Mouse (Mus musculus): ENCODE data around the gene Jam3. TPM values are rescaled to one million over a fixed set of nuclear protein-coding genes. Genes with fewer than 3 reads are reported as not detected.

The Jam3 gene
- polyA plus RNA-seq, 1 experiment from 2014 or later = 81.5 TPM

- ATAC-seq (ENCODE audit: low FRiP score, low TSS enrichment) = no peak
- WGBS = 84% methylated on average over 8 of the region's 8 CpGs
- Histone ChIP-seq H3K36me3 (ENCODE audit: insufficient read depth, low read length) (no peaks in the 10 kb centered on the region), H3K4me2 (replicated peaks; ENCODE audit: low read depth, low read length) (no peak overlapping the region), H3K4me1 (ENCODE audit: insufficient read depth, low read length) (peaks cover 20% of the 10 kb centered on the region), H3K9ac (replicated peaks; ENCODE audit: low read length) (no peak overlapping the region), H3K27me3 (ENCODE audit: insufficient read depth, low read length) (no peaks in the 10 kb centered on the region), H3K9me3 (ENCODE audit: low read length) (no peaks in the 10 kb centered on the region), H3K27ac (ENCODE audit: low read length) (no peak overlapping the region), H3K4me3 (ENCODE audit: low read length) (no peak overlapping the region)
Measured at GRCm38 (mm10) chr9:27190461-27190860, 35.2 kb upstream of the Jam3 start.

GRCm38 (mm10) chr9:27189306-27189705 lies 34.1 kb upstream of the Jam3 start:
- 60% methylated on average over 2 of the region's 2 CpGs for WGBS
- H3K9me3 ChIP-seq (ENCODE audit: low read length) = no peaks in the 10 kb centered on the region
- no peak overlapping the region for H3K4me2 ChIP-seq (replicated peaks; ENCODE audit: low read depth, low read length)
- H3K9ac ChIP-seq (replicated peaks; ENCODE audit: low read length) = no peak overlapping the region
- no peak for ATAC-seq (ENCODE audit: low FRiP score, low TSS enrichment)
- no peaks in the 10 kb centered on the region for H3K27me3 ChIP-seq (ENCODE audit: insufficient read depth, low read length)
- H3K4me1 ChIP-seq (ENCODE audit: insufficient read depth, low read length) = peaks cover 20% of the 10 kb centered on the region
- no peak overlapping the region for H3K27ac ChIP-seq (ENCODE audit: low read length)
- H3K36me3 ChIP-seq (ENCODE audit: insufficient read depth, low read length) = no peaks in the 10 kb centered on the region
- no peak overlapping the region for H3K4me3 ChIP-seq (ENCODE audit: low read length)

GRCm38 (mm10) chr9:27188677-27189241 lies 33.5 kb upstream of the Jam3 start:
- Histone ChIP-seq H3K4me2 (replicated peaks; ENCODE audit: low read depth, low read length) (no peak overlapping the region), H3K4me1 (ENCODE audit: insufficient read depth, low read length) (peaks cover 20% of the 10 kb centered on the region), H3K27ac (ENCODE audit: low read length) (no peak overlapping the region), H3K4me3 (ENCODE audit: low read length) (no peak overlapping the region), H3K36me3 (ENCODE audit: insufficient read depth, low read length) (no peaks in the 10 kb centered on the region), H3K9ac (replicated peaks; ENCODE audit: low read length) (no peak overlapping the region), H3K9me3 (ENCODE audit: low read length) (no peaks in the 10 kb centered on the region), H3K27me3 (ENCODE audit: insufficient read depth, low read length) (no peaks in the 10 kb centered on the region)
- 79% methylated on average over 7 of the region's 7 CpGs for WGBS
- no peak for ATAC-seq (ENCODE audit: low FRiP score, low TSS enrichment)

- Histone ChIP-seq H3K36me3 (ENCODE audit: insufficient read depth, low read length) (no peaks in the 10 kb centered on the region), H3K4me1 (ENCODE audit: insufficient read depth, low read length) (no peaks in the 10 kb centered on the region)
- ATAC-seq (ENCODE audit: low FRiP score, low TSS enrichment) = no peak; the same call in 1 of the 2 replicates
Measured at GRCm38 (mm10) chr9:27185820-27186219, 30.6 kb upstream of the Jam3 start.

GRCm38 (mm10) chr9:27182087-27182486 lies 26.9 kb upstream of the Jam3 start:
- H3K36me3 ChIP-seq (ENCODE audit: insufficient read depth, low read length) = no peaks in the 10 kb centered on the region
- H3K4me3 ChIP-seq (ENCODE audit: low read length) = no peak overlapping the region
- no peaks in the 10 kb centered on the region for H3K4me1 ChIP-seq (ENCODE audit: insufficient read depth, low read length)
- 74% methylated on average over 5 of the region's 5 CpGs for WGBS
- H3K9ac ChIP-seq (replicated peaks; ENCODE audit: low read length) = no peak overlapping the region
- ATAC-seq (ENCODE audit: low FRiP score, low TSS enrichment) = no peak
- no peak overlapping the region for H3K4me2 ChIP-seq (replicated peaks; ENCODE audit: low read depth, low read length)
- H3K27ac ChIP-seq (ENCODE audit: low read length) = no peak overlapping the region
- H3K9me3 ChIP-seq (ENCODE audit: low read length) = no peaks in the 10 kb centered on the region
- H3K27me3 ChIP-seq (ENCODE audit: insufficient read depth, low read length) = no peaks in the 10 kb centered on the region

More at GRCm38 (mm10) chr9:27185820-27186219, 30.6 kb upstream of the Jam3 start:
- no peak overlapping the region for H3K4me2 ChIP-seq (replicated peaks; ENCODE audit: low read depth, low read length)
- H3K4me3 ChIP-seq (ENCODE audit: low read length) = no peak overlapping the region
- H3K27me3 ChIP-seq (ENCODE audit: insufficient read depth, low read length) = no peaks in the 10 kb centered on the region
- H3K9me3 ChIP-seq (ENCODE audit: low read length) = no peaks in the 10 kb centered on the region
- H3K27ac ChIP-seq (ENCODE audit: low read length) = no peak overlapping the region
- no peak overlapping the region for H3K9ac ChIP-seq (replicated peaks; ENCODE audit: low read length)

- H3K9me3 ChIP-seq (ENCODE audit: low read length) = no peaks in the 10 kb centered on the region
- H3K9ac ChIP-seq (replicated peaks; ENCODE audit: low read length) = no peak overlapping the region
- no peak overlapping the region for H3K4me3 ChIP-seq (ENCODE audit: low read length)
- H3K4me1 ChIP-seq (ENCODE audit: insufficient read depth, low read length) = no peaks in the 10 kb centered on the region
- ATAC-seq (ENCODE audit: low FRiP score, low TSS enrichment) = no peak
- WGBS = 60% methylated on average over 3 of the region's 3 CpGs
- H3K27ac ChIP-seq (ENCODE audit: low read length) = no peak overlapping the region
- H3K36me3 ChIP-seq (ENCODE audit: insufficient read depth, low read length) = no peaks in the 10 kb centered on the region
- no peak overlapping the region for H3K4me2 ChIP-seq (replicated peaks; ENCODE audit: low read depth, low read length)
- no peaks in the 10 kb centered on the region for H3K27me3 ChIP-seq (ENCODE audit: insufficient read depth, low read length)
Measured at GRCm38 (mm10) chr9:27180492-27180891, 25.3 kb upstream of the Jam3 start.

GRCm38 (mm10) chr9:27178935-27179334 lies 23.7 kb upstream of the Jam3 start:
- Histone ChIP-seq H3K9ac (replicated peaks; ENCODE audit: low read length) (no peak overlapping the region), H3K4me1 (ENCODE audit: insufficient read depth, low read length) (no peaks in the 10 kb centered on the region), H3K4me3 (ENCODE audit: low read length) (no peak overlapping the region), H3K27me3 (ENCODE audit: insufficient read depth, low read length) (no peaks in the 10 kb centered on the region), H3K9me3 (ENCODE audit: low read length) (no peaks in the 10 kb centered on the region), H3K4me2 (replicated peaks; ENCODE audit: low read depth, low read length) (no peak overlapping the region), H3K36me3 (ENCODE audit: insufficient read depth, low read length) (no peaks in the 10 kb centered on the region), H3K27ac (ENCODE audit: low read length) (no peak overlapping the region)
- no peak for ATAC-seq (ENCODE audit: low FRiP score, low TSS enrichment)
- 54% methylated on average over 4 of the region's 4 CpGs for WGBS

- no peak overlapping the region for H3K4me2 ChIP-seq (replicated peaks; ENCODE audit: low read depth, low read length)
- H3K9ac ChIP-seq (replicated peaks; ENCODE audit: low read length) = no peak overlapping the region
- H3K4me1 ChIP-seq (ENCODE audit: insufficient read depth, low read length) = no peaks in the 10 kb centered on the region
- H3K27ac ChIP-seq (ENCODE audit: low read length) = no peak overlapping the region
- WGBS = 0% methylated on average over 2 of the region's 2 CpGs
- H3K9me3 ChIP-seq (ENCODE audit: low read length) = no peaks in the 10 kb centered on the region
- peak; percentile 80 for ATAC-seq (ENCODE audit: low FRiP score, low TSS enrichment)
- no peaks in the 10 kb centered on the region for H3K27me3 ChIP-seq (ENCODE audit: insufficient read depth, low read length)
- no peak overlapping the region for H3K4me3 ChIP-seq (ENCODE audit: low read length)
- no peaks in the 10 kb centered on the region for H3K36me3 ChIP-seq (ENCODE audit: insufficient read depth, low read length)
Measured at GRCm38 (mm10) chr9:27176154-27176553, 20.9 kb upstream of the Jam3 start.

GRCm38 (mm10) chr9:27175682-27176081 lies 20.5 kb upstream of the Jam3 start:
- no peaks in the 10 kb centered on the region for H3K9me3 ChIP-seq (ENCODE audit: low read length)
- H3K9ac ChIP-seq (replicated peaks; ENCODE audit: low read length) = no peak overlapping the region
- no peaks in the 10 kb centered on the region for H3K4me1 ChIP-seq (ENCODE audit: insufficient read depth, low read length)
- no peak overlapping the region for H3K4me2 ChIP-seq (replicated peaks; ENCODE audit: low read depth, low read length)
- ATAC-seq (ENCODE audit: low FRiP score, low TSS enrichment) = peak; percentile 46; the same call in 1 of the 2 replicates
- no peak overlapping the region for H3K4me3 ChIP-seq (ENCODE audit: low read length)
- H3K27ac ChIP-seq (ENCODE audit: low read length) = no peak overlapping the region
- 86% methylated on average over 6 of the region's 6 CpGs for WGBS
- H3K36me3 ChIP-seq (ENCODE audit: insufficient read depth, low read length) = no peaks in the 10 kb centered on the region
- H3K27me3 ChIP-seq (ENCODE audit: insufficient read depth, low read length) = no peaks in the 10 kb centered on the region

GRCm38 (mm10) chr9:27175241-27175640 lies 20.0 kb upstream of the Jam3 start:
- WGBS = 92% methylated on average over 13 of the region's 13 CpGs
- no peak overlapping the region for H3K27ac ChIP-seq (ENCODE audit: low read length)
- ATAC-seq (ENCODE audit: low FRiP score, low TSS enrichment) = no peak

More at GRCm38 (mm10) chr9:27175241-27175640, 20.0 kb upstream of the Jam3 start:
- H3K9ac ChIP-seq (replicated peaks; ENCODE audit: low read length) = no peak overlapping the region
- H3K9me3 ChIP-seq (ENCODE audit: low read length) = no peaks in the 10 kb centered on the region
- H3K4me2 ChIP-seq (replicated peaks; ENCODE audit: low read depth, low read length) = no peak overlapping the region
- H3K27me3 ChIP-seq (ENCODE audit: insufficient read depth, low read length) = no peaks in the 10 kb centered on the region
- no peak overlapping the region for H3K4me3 ChIP-seq (ENCODE audit: low read length)
- no peaks in the 10 kb centered on the region for H3K36me3 ChIP-seq (ENCODE audit: insufficient read depth, low read length)
- H3K4me1 ChIP-seq (ENCODE audit: insufficient read depth, low read length) = no peaks in the 10 kb centered on the region
